In the genomic region with DNA sequence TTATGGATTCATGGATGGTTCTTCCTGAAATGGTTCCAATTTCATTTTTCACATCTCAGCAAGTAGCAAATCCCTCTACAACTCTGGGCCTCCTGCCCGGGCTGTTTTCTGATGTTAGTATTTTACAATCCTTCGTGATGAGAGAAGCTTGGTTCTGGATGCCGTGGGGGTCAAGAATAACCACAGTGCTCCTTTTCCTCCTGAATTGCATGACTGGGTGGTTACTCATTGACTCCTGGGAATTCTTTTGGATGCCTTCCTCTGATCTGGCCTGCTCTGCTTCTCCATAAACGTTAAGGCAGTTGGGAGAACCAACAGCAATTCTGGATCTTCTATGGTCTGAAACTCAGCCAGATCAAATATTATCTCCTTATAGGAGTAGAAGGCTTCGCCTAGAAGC, we compare ENCODE assay signal across 14 mouse cellular contexts. TPM values are rescaled to one million over a fixed set of nuclear protein-coding genes. Genes with fewer than 3 reads are reported as not detected.
A peak's percentile ranks its signal among the peaks of the same experiment; 100 is the strongest.
DNase-seq lines count a peak whose midpoint lies in the region; ATAC-seq and TF ChIP-seq lines count a peak whose summit lies in the region.
"Had no signal": no experiment of that assay in that cellular context is flagged by ENCODE, and none has a peak within 500 bp of the region (broad histone marks: within the 10 kb centered on the region; RNA-seq: fewer than 3 reads in every experiment).

No protein-coding gene starts in this region.

- no peak overlapping the region for H3K27ac ChIP-seq in heart, embryonic 12.5 days (ENCODE audit: poor library complexity, severe bottlenecking)
- peak overlapping the region; percentile 99 for H3K27ac ChIP-seq in embryonic fibroblast, embryonic 13.5 days (ENCODE audit: insufficient read depth, low read length)
- H3K27ac ChIP-seq: liver, embryonic 14.5 days; midbrain, embryonic 15.5 days had no signal

- H3K4me1 ChIP-seq in heart, embryonic 12.5 days (replicated peaks), result no peaks in the 10 kb centered on the region
- H3K4me1 ChIP-seq in embryonic fibroblast, embryonic 13.5 days (ENCODE audit: control insufficient read depth, insufficient read depth, low read length), result peaks cover 14% of the 10 kb centered on the region

- peak; percentile 42 to 57 for DNase-seq in heart, adult 9 months (ENCODE audit: low spot score in 2 of 2)
- DNase-seq in kidney, adult 18-20 months, result peak; percentile 63
- peak; percentile 25 to 56 for DNase-seq in kidney, postnatal 4 days
- no peak for DNase-seq in left cerebral cortex, postnatal 36 days (ENCODE audit: low spot score in 2 of 2)
- no peak for DNase-seq in ovary, postnatal 14 days (ENCODE audit: low spot score)
- no peak for DNase-seq in embryo, embryonic 10.5 days (ENCODE audit: low spot score)
- DNase-seq: adrenal gland, adult 8-10 months; cerebellum, postnatal 36 days had no signal

- H3K4me2 ChIP-seq in heart, embryonic 12.5 days, result no peak overlapping the region
- H3K4me2 ChIP-seq: midbrain, embryonic 15.5 days had no signal

- 65% methylated on average over 5 of the region's 5 CpGs for WGBS in heart, embryonic 12.5 days

- H3K4me3 ChIP-seq in heart, embryonic 12.5 days, result no peak overlapping the region
- H3K4me3 ChIP-seq in embryonic fibroblast, embryonic 13.5 days (ENCODE audit: insufficient read depth, low read length), result no peak overlapping the region
- H3K4me3 ChIP-seq: midbrain, embryonic 15.5 days had no signal

- H3K9ac ChIP-seq in heart, embryonic 12.5 days, result no peak overlapping the region
- H3K9ac ChIP-seq: liver, embryonic 14.5 days; midbrain, embryonic 15.5 days had no signal

- H3K9me3 ChIP-seq in heart, embryonic 12.5 days (replicated peaks), result no peaks in the 10 kb centered on the region
- H3K9me3 ChIP-seq: midbrain, embryonic 15.5 days had no signal

- peaks cover 1% of the 10 kb centered on the region; the same call in 1 of the 2 replicates for H3K27me3 ChIP-seq in heart, embryonic 12.5 days (replicated peaks)
- H3K27me3 ChIP-seq: midbrain, embryonic 15.5 days had no signal

- TF ChIP-seq POLR2A in embryonic fibroblast, embryonic 13.5 days (IDR thresholded peaks at IDR 0.05; ENCODE audit: low read depth, low read length), result no peak

- no peak for ATAC-seq in heart, embryonic 12.5 days (ENCODE audit: insufficient number of reproducible peaks, low FRiP score)
- ATAC-seq: midbrain, embryonic 15.5 days had no signal

- intact Hi-C loops in left cerebral cortex, postnatal 36 days (cut with DNase I), result no loop called here

- H3K36me3 ChIP-seq in heart, embryonic 12.5 days, result no peaks in the 10 kb centered on the region
- H3K36me3 ChIP-seq: midbrain, embryonic 15.5 days had no signal

- TF ChIP-seq CTCF in embryonic fibroblast, embryonic 13.5 days (IDR thresholded peaks at IDR 0.05; ENCODE audit: borderline replicate concordance, insufficient read depth, low read length), result no peak

RNA-seq across cellular contexts. Expression of a gene that starts 22.2 kb away (rescaled TPM):
- polyA plus RNA-seq in heart, embryonic 12.5 days (2016; fragmentation: Nextera tagmentation; extraction: Ambion mirVana), result not detected in 2 replicates
- polyA plus RNA-seq in embryonic fibroblast, embryonic 13.5 days (2011; ENCODE audit: insufficient read length, low read depth, missing spikeins), result 0.79 and 0.92 TPM in 2 replicates
- total RNA-seq in left cerebral cortex, postnatal 36 days (2021), result not detected
- total RNA-seq: adrenal gland, adult 8-10 months; heart, postnatal 36 days; left cerebral cortex, postnatal 10 days had no signal

Comparison
In these comparisons a context has a peak if more than half of its experiments do, and no peak if none do; other contexts are left out.
1. DNase-seq: peak in heart, adult 9 months (2 of 2), kidney, adult 18-20 months (single experiment) and kidney, postnatal 4 days (2 of 2); none in left cerebral cortex, postnatal 36 days (0 of 2), ovary, postnatal 14 days (single experiment) and embryo, embryonic 10.5 days (single experiment).